Mouse (Mus musculus): ENCODE results near the gene Zfp958. TPM values are rescaled to one million over a fixed set of nuclear protein-coding genes. Genes with fewer than 3 reads are reported as not detected.

The Zfp958 gene
- total and polyA plus RNA-seq, 2 experiments from 2014 or later, result 10.0 to 10.7 TPM

DNA sequence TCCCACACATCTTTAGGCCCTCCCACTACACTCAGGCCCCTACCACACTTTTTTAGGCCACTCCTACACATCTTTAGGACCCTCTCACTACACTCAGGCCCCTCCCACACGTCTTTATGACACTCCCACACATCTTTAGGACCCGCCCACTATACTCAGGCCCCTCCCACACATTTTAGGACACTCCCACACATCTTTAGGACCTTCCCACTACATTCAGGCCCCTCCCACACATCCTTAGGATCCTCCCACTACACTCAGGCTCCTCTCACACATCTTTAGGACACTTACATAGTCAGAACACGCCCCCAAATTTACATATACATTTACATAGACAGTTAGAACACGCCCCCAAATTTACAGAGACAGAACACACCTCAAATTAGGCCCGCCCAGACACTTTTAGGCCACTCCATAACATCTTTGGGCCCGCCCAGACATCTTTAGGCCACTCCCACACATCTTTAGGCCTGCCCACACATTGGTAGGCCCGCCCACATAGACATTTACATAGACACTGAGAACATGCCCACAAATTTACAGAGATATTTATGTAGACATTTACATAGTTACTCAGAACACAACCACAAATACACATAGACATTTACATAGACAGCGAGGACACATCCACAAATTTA is 66.1 kb downstream of the Zfp958 start:
- peak overlapping the region; percentile 91; the same call in 1 of the 2 replicates for H3K27ac ChIP-seq (ENCODE audit: low read depth, low read length)

DNA sequence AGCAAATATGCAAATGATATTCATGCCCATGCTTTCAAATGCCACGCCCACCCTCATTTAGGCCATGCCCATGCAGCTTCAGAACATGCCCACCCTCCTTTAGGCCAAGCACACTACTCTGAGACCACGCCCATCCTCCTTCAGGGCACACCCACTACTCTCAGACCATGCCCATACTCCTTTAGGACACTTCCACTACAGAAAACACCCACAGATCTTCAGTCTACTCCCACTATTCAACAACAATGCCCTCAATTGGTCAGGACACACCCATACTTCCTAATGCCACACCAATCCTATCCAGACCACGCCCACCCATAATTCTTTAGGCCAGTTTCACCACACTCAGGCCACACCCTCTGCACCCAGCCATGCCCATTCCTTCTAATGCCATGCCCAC is 66.8 kb downstream of the Zfp958 start:
- H3K9me3 ChIP-seq (ENCODE audit: low read length), result no peaks in the 10 kb centered on the region
- no peak overlapping the region for H3K9ac ChIP-seq (replicated peaks; ENCODE audit: low read length, poor library complexity, severe bottlenecking)
- TF ChIP-seq CTCF (IDR thresholded peaks at IDR 0.05), result no peak
- no peak for DNase-seq (ENCODE audit: low spot score)
- WGBS, result 96% methylated on average over 3 of the region's 3 CpGs
- no peak overlapping the region for H3K4me2 ChIP-seq (ENCODE audit: low read depth, low read length, poor library complexity, severe bottlenecking)
- no peak for ATAC-seq (ENCODE audit: low FRiP score)
- H3K27ac ChIP-seq (ENCODE audit: low read depth, low read length), result no peak overlapping the region
- H3K36me3 ChIP-seq (ENCODE audit: insufficient read depth, low read length), result no peaks in the 10 kb centered on the region
- H3K4me3 ChIP-seq (ENCODE audit: low read depth, low read length), result no peak overlapping the region
- H3K27me3 ChIP-seq (ENCODE audit: insufficient read depth, low read length), result no peaks in the 10 kb centered on the region
- peaks cover 3% of the 10 kb centered on the region; the same call in 1 of the 2 replicates for H3K4me1 ChIP-seq (ENCODE audit: insufficient read depth, low read length)

More for the DNA sequence above, 66.1 kb downstream of the Zfp958 start:
- peaks cover 3% of the 10 kb centered on the region; the same call in 1 of the 2 replicates for H3K4me1 ChIP-seq (ENCODE audit: insufficient read depth, low read length)
- 80% methylated on average over 8 of the region's 8 CpGs for WGBS
- H3K9ac ChIP-seq (replicated peaks; ENCODE audit: low read length, poor library complexity, severe bottlenecking), result no peak overlapping the region
- no peak for TF ChIP-seq CTCF (IDR thresholded peaks at IDR 0.05)
- peak overlapping the region; percentile 56 for H3K4me2 ChIP-seq (ENCODE audit: low read depth, low read length, poor library complexity, severe bottlenecking)
- peak overlapping the region; percentile 47 for H3K4me3 ChIP-seq (ENCODE audit: low read depth, low read length)
- no peaks in the 10 kb centered on the region for H3K36me3 ChIP-seq (ENCODE audit: insufficient read depth, low read length)
- DNase-seq (ENCODE audit: low spot score), result peak; percentile 14
- no peak for ATAC-seq (ENCODE audit: low FRiP score)
- no peaks in the 10 kb centered on the region for H3K27me3 ChIP-seq (ENCODE audit: insufficient read depth, low read length)
- H3K9me3 ChIP-seq (ENCODE audit: low read length), result no peaks in the 10 kb centered on the region

Other genes with a start within 250 kb of the Zfp958 start
- 38.3 and 40.1 TPM in 2 replicates for gene Cers4, start 120.1 kb upstream of the Zfp958 start, total RNA-seq (2014; rRNA removed)
- gene Cers4, start 120.1 kb upstream of the Zfp958 start, polyA plus RNA-seq (2015; fragmentation: Nextera tagmentation; extraction: Ambion mirVana), result 55.3 and 59.7 TPM in 2 replicates
- 2.5 and 2.6 TPM in 2 replicates for gene Shcbp1, start 166.4 kb downstream of the Zfp958 start, total RNA-seq (2014; rRNA removed)
- 3.6 and 3.7 TPM in 2 replicates for gene Shcbp1, start 166.4 kb downstream of the Zfp958 start, polyA plus RNA-seq (2015; fragmentation: Nextera tagmentation; extraction: Ambion mirVana)